Mouse (Mus musculus): Measurements from ENCODE around the gene Fto.

DNA sequence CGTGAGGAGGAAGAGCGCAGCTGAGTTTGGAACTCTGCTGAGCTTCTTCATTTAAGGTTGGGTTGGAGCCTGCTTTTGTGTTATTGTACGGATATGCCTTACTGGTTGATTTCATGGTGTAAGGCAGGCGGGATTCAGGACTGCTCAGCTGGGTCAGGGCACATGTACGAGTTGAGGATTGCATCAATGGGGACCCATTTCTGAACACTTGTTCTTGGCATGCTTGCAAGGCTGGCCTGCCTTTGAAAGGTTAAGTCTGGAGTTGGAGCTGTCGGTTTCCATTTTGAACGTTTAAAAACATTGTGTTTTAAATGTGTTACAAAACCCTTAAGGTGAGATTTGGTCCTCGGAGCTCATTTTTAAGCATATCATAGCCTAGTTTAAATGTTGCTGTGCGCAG lies 15.7 kb downstream of the Fto start:
- TF ChIP-seq CTCF (IDR thresholded peaks at IDR 0.05; ENCODE audit: borderline replicate concordance, insufficient read depth, low read depth, low read length): no peak
- no peak for TF ChIP-seq POLR2A (IDR thresholded peaks at IDR 0.05; ENCODE audit: borderline replicate concordance, insufficient read depth, low read length)
